Mouse (Mus musculus): ENCODE measurements around the gene Fnd3c2.

GRCm38 (mm10) chrX:106197308-106197707, 57.9 kb downstream of the Fnd3c2 start:
- TF ChIP-seq CTCF (IDR thresholded peaks at IDR 0.05; ENCODE audit: insufficient read depth, low read depth, low read length) (no peak), POLR2A (IDR thresholded peaks at IDR 0.05; ENCODE audit: insufficient read depth, low read depth, low read length) (no peak)
